Mouse (Mus musculus): ENCODE measurements around the gene Rapsn.

Rapsn gene

GRCm38 (mm10) chr2:91080784-91081513 lies 45.5 kb downstream of the Rapsn start:
- DNase-seq (ENCODE audit: low read depth, low spot score), result peak; percentile 29

GRCm38 (mm10) chr2:91081775-91082695 lies 46.6 kb downstream of the Rapsn start, which contains the start of gene Spi1:
TSS of gene Spi1 (plus strand) at chr2:91082390.
- peak; percentile 33 for DNase-seq (ENCODE audit: low read depth, low spot score)

GRCm38 (mm10) chr2:91082844-91083243 lies 47.4 kb downstream of the Rapsn start:
- peak; percentile 89 for DNase-seq (ENCODE audit: low read depth, low spot score)

GRCm38 (mm10) chr2:91083366-91083940 lies 48.0 kb downstream of the Rapsn start:
- no peak for DNase-seq (ENCODE audit: low read depth, low spot score)

- DNase-seq (ENCODE audit: low read depth, low spot score), result no peak
These were observed 48.9 kb downstream of the Rapsn start for GRCm38 (mm10) chr2:91084179-91084820.

- no peak for DNase-seq (ENCODE audit: low read depth, low spot score)
These were observed 50.3 kb downstream of the Rapsn start for GRCm38 (mm10) chr2:91085494-91086391.

GRCm38 (mm10) chr2:91086392-91087237 lies 51.2 kb downstream of the Rapsn start:
- no peak for DNase-seq (ENCODE audit: low read depth, low spot score)

GRCm38 (mm10) chr2:91087453-91087852 lies 52.0 kb downstream of the Rapsn start:
- no peak for DNase-seq (ENCODE audit: low read depth, low spot score)

GRCm38 (mm10) chr2:91088987-91089386 lies 53.6 kb downstream of the Rapsn start:
- no peak for DNase-seq (ENCODE audit: low read depth, low spot score)

GRCm38 (mm10) chr2:91090208-91090607 lies 54.8 kb downstream of the Rapsn start:
- DNase-seq (ENCODE audit: low read depth, low spot score), result no peak

GRCm38 (mm10) chr2:91090827-91091226 lies 55.4 kb downstream of the Rapsn start:
- no peak for DNase-seq (ENCODE audit: low read depth, low spot score)

Measured in A20 (cell line).